Mouse (Mus musculus) testis, adult 2 months (tissue): ENCODE measurements around the gene Shld1.

Source experiments
- CTCF ChIP-seq: fragments of 200-500 bp; IDR thresholded peaks from 2 replicates; pipeline ENCODE4 v1.5.1; 2012; ENCODE audit warnings: low read depth, mild to moderate bottlenecking, inconsistent platforms, low read length, moderate library complexity; ENCODE audit not compliant: control insufficient read depth, insufficient read depth, insufficient replicate concordance
- POLR2A ChIP-seq: fragments of 200-500 bp; IDR thresholded peaks from 2 replicates; pipeline ENCODE4 v1.6.1; 2012; ENCODE audit warnings: low read depth, mild to moderate bottlenecking, inconsistent platforms, low read length, moderate library complexity; ENCODE audit not compliant: control insufficient read depth

DNA sequence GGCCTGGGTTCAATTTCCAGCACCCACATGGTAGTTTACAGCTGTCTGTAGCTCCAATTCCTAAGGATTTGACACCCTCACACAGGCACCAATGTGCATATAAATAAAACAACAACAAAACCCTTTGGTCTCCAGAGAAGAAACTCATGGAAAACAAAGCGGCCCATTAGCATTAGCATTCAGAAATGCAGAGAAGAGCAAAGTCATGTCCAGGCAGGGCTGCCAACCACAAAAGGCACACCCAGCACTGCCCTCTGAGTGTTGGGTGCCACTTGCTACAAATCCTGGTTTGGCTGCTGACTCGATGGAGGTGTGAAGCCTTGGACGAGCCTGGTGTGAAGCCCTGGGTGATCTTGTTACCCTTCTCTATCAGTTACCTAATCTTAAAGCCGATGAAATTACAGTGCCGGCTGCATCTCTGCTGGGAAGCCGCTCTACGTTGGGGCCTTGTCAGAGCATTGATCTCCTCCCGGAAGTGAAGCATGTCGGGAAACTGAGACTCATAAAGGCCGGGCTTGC lies 37.3 kb upstream of the Shld1 start:
- TF ChIP-seq CTCF (no peak), POLR2A (no peak)
